Mouse (Mus musculus): ENCODE results near the gene Mlip.
"Not testable (repeated sequence)": the region's sequence is repeated elsewhere in the genome, so short reads cannot be mapped to it uniquely, and the experiment has no call there.

The Mlip gene

GRCm38 (mm10) chr9:77251511-77252112, 101.2 kb downstream of the Mlip start:
- no peak for DNase-seq (ENCODE audit: low read depth in 1 of 2, low spot score in 2 of 2)

- no peak for DNase-seq (ENCODE audit: low read depth in 1 of 2, low spot score in 2 of 2)
Observed at GRCm38 (mm10) chr9:77198250-77198649, 154.5 kb downstream of the Mlip start.

- no peak for DNase-seq (ENCODE audit: low read depth in 1 of 2, low spot score in 2 of 2)
Observed at GRCm38 (mm10) chr9:77179486-77179885, 173.3 kb downstream of the Mlip start.

GRCm38 (mm10) chr9:77175870-77176269, 176.9 kb downstream of the Mlip start:
- no peak for DNase-seq (ENCODE audit: low read depth in 1 of 2, low spot score in 2 of 2)

- no peak for DNase-seq (ENCODE audit: low read depth in 1 of 2, low spot score in 2 of 2)
Observed at GRCm38 (mm10) chr9:77172044-77172443, 180.7 kb downstream of the Mlip start.

GRCm38 (mm10) chr9:77165877-77166276, 186.9 kb downstream of the Mlip start:
- DNase-seq (ENCODE audit: low read depth in 1 of 2, low spot score in 2 of 2): no peak

- DNase-seq (ENCODE audit: low read depth in 1 of 2, low spot score in 2 of 2): no peak
Observed at GRCm38 (mm10) chr9:77161764-77162163, 191.0 kb downstream of the Mlip start.

- no peak for DNase-seq (ENCODE audit: low read depth in 1 of 2, low spot score in 2 of 2)
Observed at GRCm38 (mm10) chr9:77160277-77160926, 192.4 kb downstream of the Mlip start.

GRCm38 (mm10) chr9:77148518-77149257, 204.1 kb downstream of the Mlip start:
- no peak for DNase-seq (ENCODE audit: low read depth in 1 of 2, low spot score in 2 of 2)

GRCm38 (mm10) chr9:77119735-77120134, 233.0 kb downstream of the Mlip start:
- no peak for DNase-seq (ENCODE audit: low read depth in 1 of 2, low spot score in 2 of 2)

GRCm38 (mm10) chr9:77096886-77097285, 255.9 kb downstream of the Mlip start:
- no peak for DNase-seq (ENCODE audit: low read depth in 1 of 2, low spot score in 2 of 2)

GRCm38 (mm10) chr9:77083221-77083620, 269.5 kb downstream of the Mlip start:
- not testable (repeated sequence) for DNase-seq (ENCODE audit: low read depth in 1 of 2, low spot score in 2 of 2)

GRCm38 (mm10) chr9:77071676-77072075, 281.1 kb downstream of the Mlip start:
- no peak for DNase-seq (ENCODE audit: low read depth in 1 of 2, low spot score in 2 of 2)

- DNase-seq (ENCODE audit: low read depth in 1 of 2, low spot score in 2 of 2): no peak
Observed at GRCm38 (mm10) chr9:77056611-77057010, 296.2 kb downstream of the Mlip start.

- DNase-seq (ENCODE audit: low read depth in 1 of 2, low spot score in 2 of 2): no peak
Observed at GRCm38 (mm10) chr9:77054426-77055193, 298.2 kb downstream of the Mlip start.
